Mouse (Mus musculus) erythroblast, embryonic 14.5 days (primary cell): ENCODE measurements around the gene Rbmx2.

Experiments
- GATA1 ChIP-seq: IDR thresholded peaks from 2 replicates; pipeline ENCODE4 v1.6.1; 2012; ENCODE audit warnings: low read length, inconsistent platforms, mixed read lengths
- TAL1 ChIP-seq: IDR thresholded peaks from 3 replicates; pipeline ENCODE4 v1.6.1; 2012; ENCODE audit warnings: low read length, inconsistent platforms, mixed read lengths

GRCm38 (mm10) chrX:48666807-48667206, 28.0 kb upstream of the Rbmx2 start:
- TF ChIP-seq GATA1 = no peak
- TF ChIP-seq TAL1 = no peak
